In the genomic region with DNA sequence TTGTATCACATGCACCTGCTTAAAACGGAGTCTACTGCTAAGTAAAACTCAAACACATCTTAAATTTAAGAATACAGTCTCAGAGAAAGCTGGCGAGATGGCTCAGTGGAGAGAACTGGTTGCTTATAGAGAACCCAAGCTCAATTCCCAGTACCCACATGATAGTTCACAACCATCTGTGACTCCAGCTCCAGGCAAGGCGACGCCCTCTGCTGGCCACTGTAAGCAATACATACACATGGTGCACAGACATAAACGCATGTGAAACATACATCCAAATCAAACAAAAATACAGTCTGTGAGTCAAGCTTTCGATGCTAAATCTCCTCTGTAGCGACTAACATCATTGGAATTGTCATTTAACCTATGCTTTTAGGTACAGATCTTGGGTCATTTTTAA, we compare ENCODE assay signal across 14 mouse cellular contexts. TPM values are rescaled to one million over a fixed set of nuclear protein-coding genes. Genes with fewer than 3 reads are reported as not detected.
DNase-seq lines count a peak whose midpoint lies in the region; ATAC-seq and TF ChIP-seq lines count a peak whose summit lies in the region.
"Had no signal": no experiment of that assay in that cellular context is flagged by ENCODE, and none has a peak within 500 bp of the region (broad histone marks: within the 10 kb centered on the region; RNA-seq: fewer than 3 reads in every experiment).

No protein-coding gene starts in this region.

- DNase-seq in forebrain, postnatal 0 days = no peak
- DNase-seq in liver, adult 2 months (ENCODE audit: extremely low read depth, low read depth, low spot score) = no peak
- DNase-seq in brain, embryonic 14.5 days (ENCODE audit: low read depth) = no peak
- no peak for DNase-seq in adrenal gland, postnatal 10 days
- DNase-seq: kidney, postnatal 10 days; layer of hippocampus, postnatal 36 days; right cerebral cortex, postnatal 4 days had no signal

- 91% methylated on average over 7 of the region's 7 CpGs for WGBS in forebrain, postnatal 0 days
- 90% methylated on average over 7 of the region's 7 CpGs for WGBS in forebrain, embryonic 13.5 days
- WGBS in liver, adult 2 months = 94% methylated on average over 7 of the region's 7 CpGs
- 78% methylated on average over 7 of the region's 7 CpGs for WGBS in liver, embryonic 12.5 days (ENCODE audit: insufficient replicate concordance)

- H3K4me2 ChIP-seq in forebrain, postnatal 0 days (ENCODE audit: low read depth) = no peak overlapping the region
- no peak overlapping the region for H3K4me2 ChIP-seq in forebrain, embryonic 13.5 days
- H3K4me2 ChIP-seq in liver, embryonic 12.5 days = no peak overlapping the region
- H3K4me2 ChIP-seq: heart, embryonic 11.5 days; hindbrain, embryonic 12.5 days; limb, embryonic 15.5 days had no signal

- peak; percentile 31; the same call in 1 of the 2 replicates for TF ChIP-seq CTCF in forebrain, postnatal 0 days (IDR thresholded peaks at IDR 0.05; ENCODE audit: low read depth)
- peak; percentile 56 for TF ChIP-seq CTCF in liver, adult 2 months (IDR thresholded peaks at IDR 0.05; ENCODE audit: low read depth, low read length)
- TF ChIP-seq CTCF in ES-Bruce4 (IDR thresholded peaks at IDR 0.05; ENCODE audit: low read depth, low read length) = peak; percentile 75
- TF ChIP-seq CTCF in brain, embryonic 14.5 days (IDR thresholded peaks at IDR 0.05; ENCODE audit: borderline replicate concordance, extremely low read depth, insufficient read depth, insufficient read length) = peak; percentile 33; the same call in 1 of the 2 replicates

- TF ChIP-seq EP300 in ES-Bruce4 (IDR thresholded peaks at IDR 0.05; ENCODE audit: insufficient read depth, low read depth, low read length) = no peak

- ATAC-seq in forebrain, postnatal 0 days = no peak
- no peak for ATAC-seq in forebrain, embryonic 13.5 days
- ATAC-seq in liver, embryonic 12.5 days = no peak
- no peak for ATAC-seq in erythroblast, adult 5-6 weeks (replicated peaks; ENCODE audit: low FRiP score, poor library complexity, severe bottlenecking)

- no peak for TF ChIP-seq POLR2A in liver, adult 2 months (IDR thresholded peaks at IDR 0.05; ENCODE audit: extremely low read depth, insufficient read depth, low read length)
- no peak for TF ChIP-seq POLR2A in ES-Bruce4 (IDR thresholded peaks at IDR 0.05; ENCODE audit: insufficient read depth, low read length)
- TF ChIP-seq POLR2A in brain, embryonic 14.5 days (IDR thresholded peaks at IDR 0.05; ENCODE audit: borderline replicate concordance, extremely low read depth, insufficient read depth, insufficient read length, poor library complexity, severe bottlenecking) = no peak

- H3K4me1 ChIP-seq in forebrain, postnatal 0 days (ENCODE audit: insufficient read depth) = no peaks in the 10 kb centered on the region
- H3K4me1 ChIP-seq in forebrain, embryonic 13.5 days = no peaks in the 10 kb centered on the region
- H3K4me1 ChIP-seq in liver, adult 2 months (ENCODE audit: control insufficient read depth, insufficient read depth, low read length) = no peaks in the 10 kb centered on the region
- H3K4me1 ChIP-seq in liver, embryonic 12.5 days = 0 out of 2 replicates have a peak, but pooled peaks cover 4% of the 10 kb centered on the region
- peaks cover 2% of the 10 kb centered on the region for H3K4me1 ChIP-seq in ES-Bruce4 (ENCODE audit: control insufficient read depth, insufficient read depth, low read length)
- H3K4me1 ChIP-seq: hindbrain, embryonic 12.5 days; limb, embryonic 15.5 days had no signal

- no peaks in the 10 kb centered on the region for H3K9me3 ChIP-seq in forebrain, postnatal 0 days (ENCODE audit: low read length)
- peaks cover 3% of the 10 kb centered on the region for H3K9me3 ChIP-seq in forebrain, embryonic 13.5 days (replicated peaks)
- no peaks in the 10 kb centered on the region for H3K9me3 ChIP-seq in liver, embryonic 12.5 days (replicated peaks)
- no peaks in the 10 kb centered on the region for H3K9me3 ChIP-seq in ES-Bruce4 (replicated peaks; ENCODE audit: control insufficient read depth, insufficient read depth, low read length, poor library complexity, severe bottlenecking)
- H3K9me3 ChIP-seq: hindbrain, embryonic 12.5 days; limb, embryonic 15.5 days had no signal

- H3K9ac ChIP-seq in forebrain, postnatal 0 days = no peak overlapping the region
- H3K9ac ChIP-seq in forebrain, embryonic 13.5 days = no peak overlapping the region
- H3K9ac ChIP-seq in liver, adult 2 months (ENCODE audit: low read depth, low read length) = no peak overlapping the region
- no peak overlapping the region for H3K9ac ChIP-seq in liver, embryonic 12.5 days
- no peak overlapping the region for H3K9ac ChIP-seq in ES-Bruce4 (ENCODE audit: low read depth, poor library complexity, severe bottlenecking)
- H3K9ac ChIP-seq: hindbrain, embryonic 12.5 days; limb, embryonic 15.5 days had no signal

- H3K27me3 ChIP-seq in forebrain, postnatal 0 days (ENCODE audit: insufficient read depth, low read length) = no peaks in the 10 kb centered on the region
- no peaks in the 10 kb centered on the region for H3K27me3 ChIP-seq in forebrain, embryonic 13.5 days
- no peaks in the 10 kb centered on the region for H3K27me3 ChIP-seq in liver, adult 2 months (ENCODE audit: control insufficient read depth, insufficient read depth, low read length)
- H3K27me3 ChIP-seq in liver, embryonic 12.5 days (replicated peaks) = no peaks in the 10 kb centered on the region
- H3K27me3 ChIP-seq in ES-Bruce4 (ENCODE audit: control insufficient read depth, insufficient read depth, low read length, poor library complexity, severe bottlenecking) = no peaks in the 10 kb centered on the region
- H3K27me3 ChIP-seq: hindbrain, embryonic 12.5 days; limb, embryonic 15.5 days had no signal

- no peaks in the 10 kb centered on the region for H3K36me3 ChIP-seq in forebrain, postnatal 0 days (ENCODE audit: insufficient read depth)
- H3K36me3 ChIP-seq in forebrain, embryonic 13.5 days (ENCODE audit: poor library complexity, severe bottlenecking) = peaks cover 13% of the 10 kb centered on the region
- H3K36me3 ChIP-seq in liver, adult 2 months (ENCODE audit: control insufficient read depth, insufficient read depth, low read length) = no peaks in the 10 kb centered on the region
- H3K36me3 ChIP-seq in liver, embryonic 12.5 days = peaks cover 24% of the 10 kb centered on the region
- no peaks in the 10 kb centered on the region for H3K36me3 ChIP-seq in ES-Bruce4 (ENCODE audit: control insufficient read depth, insufficient read depth, low read length, poor library complexity, severe bottlenecking)

- no peak overlapping the region for H3K27ac ChIP-seq in forebrain, postnatal 0 days (ENCODE audit: low read depth, low read length)
- H3K27ac ChIP-seq in forebrain, embryonic 13.5 days = no peak overlapping the region
- no peak overlapping the region for H3K27ac ChIP-seq in liver, adult 2 months (replicated peaks; ENCODE audit: insufficient read depth, low read depth, low read length)
- H3K27ac ChIP-seq in liver, embryonic 12.5 days = no peak overlapping the region
- no peak overlapping the region for H3K27ac ChIP-seq in ES-Bruce4 (ENCODE audit: insufficient read depth, low read length)
- H3K27ac ChIP-seq: hindbrain, embryonic 12.5 days; limb, embryonic 15.5 days had no signal

- no peaks in the 10 kb centered on the region for H3K79me2 ChIP-seq in liver, adult 2 months (ENCODE audit: control insufficient read depth, insufficient read depth, low read length)

- no peak overlapping the region for H3K4me3 ChIP-seq in forebrain, postnatal 0 days (ENCODE audit: low read depth, low read length)
- H3K4me3 ChIP-seq in forebrain, embryonic 13.5 days = no peak overlapping the region
- no peak overlapping the region for H3K4me3 ChIP-seq in liver, adult 2 months (ENCODE audit: insufficient read depth, low read depth, low read length)
- no peak overlapping the region for H3K4me3 ChIP-seq in liver, embryonic 12.5 days
- no peak overlapping the region for H3K4me3 ChIP-seq in ES-Bruce4 (ENCODE audit: low read depth, low read length)
- H3K4me3 ChIP-seq: hindbrain, embryonic 12.5 days; limb, embryonic 15.5 days had no signal

RNA-seq across cellular contexts. Expression of gene Igf2bp3, which starts 27.5 kb away (rescaled TPM):
- 9.1 and 12.8 TPM in 2 replicates for total RNA-seq in forebrain, postnatal 0 days (2014; rRNA removed)
- polyA plus RNA-seq in forebrain, postnatal 0 days (2015; fragmentation: Nextera tagmentation; extraction: Ambion mirVana) = 12.3 and 13.5 TPM in 2 replicates
- 55.2 and 56.9 TPM in 2 replicates for polyA plus RNA-seq in forebrain, embryonic 13.5 days (2015; fragmentation: Nextera tagmentation; extraction: Ambion mirVana)
- total RNA-seq in liver, adult 2 months (2014; rRNA removed) = 0.27 and 0.46 TPM in 2 replicates
- 0.05 and 0.21 TPM in 2 replicates for polyA plus RNA-seq in liver, adult 2 months (2012; rRNA removed)
- polyA plus RNA-seq in liver, embryonic 12.5 days (2016; fragmentation: Nextera tagmentation; extraction: Ambion mirVana) = 32.0 and 33.7 TPM in 2 replicates
- 78.2 and 85.8 TPM in 2 replicates for polyA plus RNA-seq in ES-Bruce4 (2011; ENCODE audit: insufficient read depth, insufficient read length, low read depth, missing spikeins)
- polyA plus RNA-seq in brain, embryonic 14.5 days (2012; rRNA removed) = 22.0 and 22.6 TPM in 2 replicates
- not detected in 2 replicates for total RNA-seq in erythroblast, adult 5-6 weeks (2015; ENCODE audit: low replicate concordance)
- total RNA-seq in erythroblast, adult 5-6 weeks (2017; ENCODE audit: low replicate concordance) = not detected in 2 replicates
- 1 to 10 TPM; 7.1 to 7.6 TPM for total RNA-seq in adrenal gland, postnatal 10 days (2021)
- total RNA-seq: layer of hippocampus, postnatal 36 days had no signal

Comparison
In these comparisons a context has a peak if more than half of its experiments do, and no peak if none do; other contexts are left out.
1. RNA of gene Igf2bp3, which starts 27.5 kb away (polyA plus RNA-seq): 78.2 to 85.8 TPM in ES-Bruce4, 55.2 to 56.9 TPM in forebrain, embryonic 13.5 days, 32.0 to 33.7 TPM in liver, embryonic 12.5 days, 22.0 to 22.6 TPM in brain, embryonic 14.5 days and 12.3 to 13.5 TPM in forebrain, postnatal 0 days; 0.05 to 0.21 TPM in liver, adult 2 months; every median in the first group is over 10 times any median in the second.
2. Peak in every context shown above with its lines, with median percentiles within 50 percentile points of each other: CTCF ChIP-seq.